7 mouse cellular contexts compared by ENCODE assay signal in genomic region chr1:37719030-37719723, GRCm38 (mm10). TPM values are rescaled to one million over a fixed set of nuclear protein-coding genes. Genes with fewer than 3 reads are reported as not detected.
DNase-seq lines count a peak whose midpoint lies in the region; ATAC-seq and TF ChIP-seq lines count a peak whose summit lies in the region.

No protein-coding gene starts in this region.

- peak overlapping the region; percentile 99 for H3K4me2 ChIP-seq in heart, embryonic 16.5 days (ENCODE audit: low read depth, low read length)

- no peak for TF ChIP-seq CTCF in lung, adult 2 months (IDR thresholded peaks at IDR 0.05; ENCODE audit: insufficient read depth, low read length)
- TF ChIP-seq CTCF in cortical plate, adult 2 months (IDR thresholded peaks at IDR 0.05; ENCODE audit: extremely low read depth, insufficient read depth, low read length): no peak

- TF ChIP-seq POLR2A in lung, adult 2 months (IDR thresholded peaks at IDR 0.05; ENCODE audit: borderline replicate concordance, extremely low read depth, low read depth, low read length): no peak
- TF ChIP-seq POLR2A in cortical plate, adult 2 months (IDR thresholded peaks at IDR 0.05; ENCODE audit: extremely low read depth, insufficient read depth, low read length): no peak

- ATAC-seq in heart, embryonic 16.5 days (replicated peaks; ENCODE audit: extremely low read depth, insufficient read depth, low FRiP score): peak; percentile 33

- H3K9ac ChIP-seq in heart, embryonic 16.5 days (ENCODE audit: low read length): peak overlapping the region; percentile 79

- peak; percentile 39 for DNase-seq in lung, adult 2 months
- DNase-seq in lung, postnatal 25 days (ENCODE audit: low spot score): no peak
- DNase-seq in lung, postnatal 36 days: peak; percentile 10
- no peak for DNase-seq in ovary, adult 18-20 months (ENCODE audit: low spot score)
- DNase-seq in MN1 (ENCODE audit: low spot score): no peak

- no peaks in the 10 kb centered on the region for H3K9me3 ChIP-seq in heart, embryonic 16.5 days (replicated peaks; ENCODE audit: control insufficient read depth, low read length)

- WGBS in lung, adult 2 months: 5% methylated on average over 49 of the region's 49 CpGs
- WGBS in heart, embryonic 16.5 days: 5% methylated on average over 48 of the region's 49 CpGs

- peak overlapping the region; percentile 73 for H3K4me3 ChIP-seq in lung, adult 2 months (replicated peaks; ENCODE audit: extremely low read depth, low read depth, low read length)
- peak overlapping the region; percentile 100 for H3K4me3 ChIP-seq in cortical plate, adult 2 months (ENCODE audit: insufficient read depth, low read length)
- peak overlapping the region; percentile 71 for H3K4me3 ChIP-seq in heart, embryonic 16.5 days (ENCODE audit: low read length)

- H3K4me1 ChIP-seq in lung, adult 2 months (ENCODE audit: control insufficient read depth, insufficient read depth, low read length): peaks cover 3% of the 10 kb centered on the region; the same call in 1 of the 2 replicates
- peaks cover 5% of the 10 kb centered on the region for H3K4me1 ChIP-seq in cortical plate, adult 2 months (ENCODE audit: control insufficient read depth, insufficient read depth, low read length)
- no peaks in the 10 kb centered on the region; the same call in 1 of the 2 replicates for H3K4me1 ChIP-seq in heart, embryonic 16.5 days (ENCODE audit: control insufficient read depth, insufficient read depth, low read length)

- peak overlapping the region; percentile 99 for H3K27ac ChIP-seq in cortical plate, adult 2 months (ENCODE audit: insufficient read depth, low read length)
- H3K27ac ChIP-seq in heart, embryonic 16.5 days (ENCODE audit: low read length): peak overlapping the region; percentile 49; the same call in 1 of the 2 replicates

- peaks cover 4% of the 10 kb centered on the region for H3K27me3 ChIP-seq in heart, embryonic 16.5 days (ENCODE audit: control insufficient read depth, insufficient read depth, low read length)

- H3K36me3 ChIP-seq in heart, embryonic 16.5 days (ENCODE audit: control insufficient read depth, insufficient read depth): no peaks in the 10 kb centered on the region

RNA-seq across cellular contexts. Expression of gene 2010300C02Rik, which starts 0.7 kb away (rescaled TPM):
- 12.9 and 14.5 TPM in 2 replicates for polyA plus RNA-seq in lung, adult 2 months (2012; rRNA removed)
- 142 and 171 TPM in 2 replicates for polyA plus RNA-seq in cortical plate, adult 2 months (2012; rRNA removed)
- polyA plus RNA-seq in heart, embryonic 16.5 days (2015; fragmentation: Nextera tagmentation; extraction: Ambion mirVana): 4.5 and 5.2 TPM in 2 replicates

Comparison
In these comparisons a context has a peak if more than half of its experiments do, and no peak if none do; other contexts are left out.
1. DNase-seq: peak in lung, adult 2 months (single experiment) and lung, postnatal 36 days (single experiment); none in lung, postnatal 25 days (single experiment), ovary, adult 18-20 months (single experiment) and MN1 (single experiment).
2. Peak in every context shown above with its lines, with median percentiles within 50 percentile points of each other: H3K4me3 ChIP-seq.